Mouse (Mus musculus): ENCODE measurements at regions not wholly inside any gene's neighbourhood (a gene's known extent, or its start where the extent isn't known, plus 50 kb on each side); places are given as distances from the start of the nearest gene placed in this dataset.

DNA sequence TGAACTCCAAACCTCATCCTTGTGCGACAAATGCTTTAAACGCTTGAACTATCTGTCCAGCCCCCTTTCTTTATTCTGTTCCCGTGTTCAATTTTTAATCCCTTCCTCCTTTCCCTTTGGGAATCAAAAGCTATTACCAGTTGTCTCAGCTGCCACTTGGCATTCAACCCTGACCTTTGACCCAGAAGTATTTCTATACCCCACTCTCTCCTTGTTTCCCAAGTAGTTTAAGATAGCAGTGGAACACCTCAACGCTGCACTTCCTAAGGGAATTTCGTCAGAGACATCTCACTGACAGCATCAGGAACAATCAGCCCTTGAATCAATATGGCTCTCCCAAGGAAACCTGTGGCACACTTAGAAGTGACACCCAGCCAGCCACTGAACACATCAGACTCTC, 229.1 kb downstream of the Pros1 start:
- TF ChIP-seq EP300 (IDR thresholded peaks at IDR 0.05; ENCODE audit: low read depth) (no peak), CTCF (IDR thresholded peaks at IDR 0.05; ENCODE audit: low read depth) (no peak)

All from liver, postnatal 0 days (tissue).